Mouse (Mus musculus): ENCODE measurements around the gene Ptbp3.

DNA sequence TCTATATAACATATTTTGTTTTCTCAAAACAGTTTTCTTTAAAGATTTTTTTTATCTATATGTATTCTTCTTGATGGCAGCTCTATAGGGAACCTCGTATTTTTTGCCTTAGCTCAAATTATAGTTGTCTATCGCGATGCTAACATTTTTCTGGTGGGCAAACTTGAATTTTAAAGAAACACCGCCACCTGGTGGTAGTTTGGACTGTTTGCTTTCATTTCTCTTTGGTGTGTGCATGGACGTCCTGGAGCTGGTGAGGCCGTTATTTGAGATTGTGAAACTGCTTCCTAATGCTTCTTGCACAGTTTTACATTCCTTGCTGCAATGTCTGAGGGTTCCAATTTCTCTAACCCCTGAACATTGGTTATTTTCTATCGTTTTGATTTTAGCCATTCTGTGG lies 20.4 kb upstream of the Ptbp3 start:
- TF ChIP-seq EP300 (IDR thresholded peaks at IDR 0.05; ENCODE audit: low read depth) = 0 out of 2 replicates have a peak, but pooled peaks have one; percentile 17
- TF ChIP-seq CTCF (IDR thresholded peaks at IDR 0.05; ENCODE audit: low read depth) = peak; percentile 87
